Mouse (Mus musculus) stomach, postnatal 0 days (tissue): ENCODE results near the gene Synpo2l.

Source experiments
- CTCF ChIP-seq: IDR thresholded peaks from 2 replicates; pipeline ENCODE4 v1.5.1; 2016; ENCODE audit warnings: antibody characterized with exemption, low read depth, mild to moderate bottlenecking, moderate library complexity
- EP300 ChIP-seq: optimal IDR thresholded peaks from 2 replicates; pipeline ENCODE3; 2016; ENCODE audit warnings: antibody characterized with exemption

DNA sequence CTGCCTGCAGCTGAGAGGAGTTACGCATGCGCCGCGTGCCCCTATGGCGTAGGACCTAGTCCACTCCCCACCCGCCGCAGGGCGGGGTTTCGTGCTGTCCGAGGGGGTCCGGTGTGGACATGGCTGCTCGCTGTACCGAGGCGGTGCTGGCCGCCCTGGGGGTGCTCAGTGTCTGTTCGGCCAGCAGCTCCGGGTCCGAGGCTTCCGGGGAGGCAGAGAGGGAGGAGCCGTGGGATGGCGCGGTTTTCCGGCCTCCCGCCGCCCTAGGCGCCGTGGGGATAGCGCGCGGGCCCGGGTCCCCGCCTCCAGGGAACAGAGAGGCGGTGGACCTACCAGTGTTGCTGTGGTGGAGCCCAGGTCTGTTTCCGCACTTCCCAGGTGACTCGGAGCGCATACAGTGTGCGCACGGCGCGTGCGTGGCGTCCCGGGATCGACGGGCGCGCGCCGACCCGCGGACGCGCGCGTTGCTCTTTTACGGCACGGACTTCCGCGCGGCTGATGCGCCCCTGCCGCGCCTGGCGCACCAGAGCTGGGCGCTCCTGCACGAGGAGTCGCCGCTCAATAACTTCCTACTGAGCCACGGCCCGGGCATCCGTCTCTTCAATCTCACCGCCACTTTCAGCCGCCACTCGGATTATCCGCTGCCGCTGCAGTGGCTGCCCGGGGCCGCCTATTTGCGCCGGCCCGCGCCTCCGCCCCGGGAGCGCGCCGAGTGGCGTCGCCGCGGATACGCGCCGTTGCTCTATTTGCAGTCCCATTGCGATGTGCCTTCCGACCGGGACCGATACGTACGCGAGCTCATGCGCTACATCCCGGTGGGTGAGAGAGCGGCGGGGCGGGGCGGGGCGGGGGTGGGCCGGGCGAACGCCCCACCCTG is 27.0 kb upstream of the Synpo2l start, which contains the start of gene Fut11:
- TF ChIP-seq CTCF (no peak), EP300 (no peak)
